Mouse (Mus musculus): ENCODE results near the gene Zfp536.

GRCm38 (mm10) chr7:37564644-37565043 is 208.8 kb downstream of the Zfp536 start:
- TF ChIP-seq EP300 (IDR thresholded peaks at IDR 0.05) (no peak), CTCF (IDR thresholded peaks at IDR 0.05) (no peak)

Measured in lung, postnatal 0 days (tissue).